Mouse (Mus musculus): ENCODE results near the gene Mob4. TPM values are rescaled to one million over a fixed set of nuclear protein-coding genes. Genes with fewer than 3 reads are reported as not detected.

Gene Mob4
- total RNA-seq, 1 experiment, result 37.0 TPM

DNA sequence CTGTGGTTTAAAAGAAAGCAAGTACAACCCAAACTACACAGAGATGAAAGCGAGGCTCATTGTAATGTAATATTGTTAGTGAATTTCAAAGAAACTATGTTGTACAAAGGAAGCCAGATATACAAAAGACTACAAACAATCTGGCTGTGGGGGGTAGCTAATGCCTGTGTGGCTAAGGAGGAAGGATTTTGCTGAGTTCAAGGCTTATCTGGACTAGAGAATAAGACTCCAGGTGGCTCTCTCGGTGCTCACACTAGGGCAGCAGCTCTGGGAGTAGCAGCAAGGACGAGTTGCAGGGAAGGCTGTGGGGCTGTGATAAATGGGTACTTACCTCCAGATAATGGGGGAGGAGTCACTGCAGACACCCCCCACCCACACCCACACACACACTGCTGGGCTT is 67.7 kb downstream of the Mob4 start:
- H3K27ac ChIP-seq (ENCODE audit: insufficient read depth, low read depth, low read length, poor library complexity, severe bottlenecking), result peak overlapping the region; percentile 82; the same call in 1 of the 2 replicates
- H3K9me3 ChIP-seq (ENCODE audit: control insufficient read depth, insufficient read depth, low read depth, low read length), result no peaks in the 10 kb centered on the region
- peak; percentile 79 for DNase-seq (ENCODE audit: low read depth, low spot score)
- peaks cover 4 to 27% of the 10 kb centered on the region in 2 experiments; a peak in 3 of 4 replicates for H3K4me1 ChIP-seq (ENCODE audit: control insufficient read depth in 2 of 2, insufficient read depth in 2 of 2, low read length in 2 of 2, poor library complexity in 1 of 2)
- no peaks in the 10 kb centered on the region for H3K36me3 ChIP-seq (ENCODE audit: control insufficient read depth, insufficient read depth, low read length, poor library complexity, severe bottlenecking)
- TF ChIP-seq HCFC1 (IDR thresholded peaks at IDR 0.05; ENCODE audit: borderline replicate concordance, insufficient read depth, low read length) (no peak), CHD2 (IDR thresholded peaks at IDR 0.05; ENCODE audit: low read depth, low read length) (no peak), MAFK (IDR thresholded peaks at IDR 0.05; ENCODE audit: insufficient read depth, low read depth, low read length) (0 out of 2 replicates have a peak, but pooled peaks have one; percentile 31)
- in situ Hi-C loops (cut with MboI; ENCODE audit: low sequenced_read_pairs in 2 of 2, unreplicated experiment in 2 of 2), result no loop called here
- no peak overlapping the region for H3K4me3 ChIP-seq (ENCODE audit: insufficient read depth in 1 of 2, low read depth in 1 of 2, low read length in 2 of 2, poor library complexity in 1 of 2, severe bottlenecking in 1 of 2)
- no peak overlapping the region for H3K9ac ChIP-seq (ENCODE audit: insufficient read depth, low read depth, low read length, poor library complexity, severe bottlenecking)

GRCm38 (mm10) chr1:55201850-55202752 is 71.1 kb downstream of the Mob4 start:
- H3K9ac ChIP-seq (ENCODE audit: insufficient read depth, low read depth, low read length, poor library complexity, severe bottlenecking), result no peak overlapping the region
- DNase-seq (ENCODE audit: low read depth, low spot score), result no peak
- H3K4me1 ChIP-seq (ENCODE audit: control insufficient read depth in 2 of 2, insufficient read depth in 2 of 2, low read length in 2 of 2, poor library complexity in 1 of 2), result peaks cover 0 to 25% of the 10 kb centered on the region in 2 experiments; a peak in 2 of 4 replicates
- no peaks in the 10 kb centered on the region for H3K36me3 ChIP-seq (ENCODE audit: control insufficient read depth, insufficient read depth, low read length, poor library complexity, severe bottlenecking)
- H3K27ac ChIP-seq (ENCODE audit: insufficient read depth, low read depth, low read length, poor library complexity, severe bottlenecking), result no peak overlapping the region
- H3K9me3 ChIP-seq (ENCODE audit: control insufficient read depth, insufficient read depth, low read depth, low read length), result no peaks in the 10 kb centered on the region
- TF ChIP-seq ZC3H11A (IDR thresholded peaks at IDR 0.05; ENCODE audit: borderline replicate concordance, low read depth, low read length), result no peak
- TF ChIP-seq CHD2 (IDR thresholded peaks at IDR 0.05; ENCODE audit: low read depth, low read length), result no peak
- TF ChIP-seq ZNF384 (IDR thresholded peaks at IDR 0.05; ENCODE audit: low read depth, low read length), result no peak
- TF ChIP-seq MAFK (IDR thresholded peaks at IDR 0.05; ENCODE audit: insufficient read depth, low read depth, low read length), result no peak
- no peak for TF ChIP-seq HCFC1 (IDR thresholded peaks at IDR 0.05; ENCODE audit: borderline replicate concordance, insufficient read depth, low read length)
- in situ Hi-C loops (cut with MboI; ENCODE audit: low sequenced_read_pairs in 2 of 2, unreplicated experiment in 2 of 2), result no loop called here
- H3K4me3 ChIP-seq (ENCODE audit: insufficient read depth in 1 of 2, low read depth in 1 of 2, low read length in 2 of 2, poor library complexity in 1 of 2, severe bottlenecking in 1 of 2), result no peak overlapping the region

Other genes with a start within 250 kb of the Mob4 start
- 4.5 and 10.2 TPM in 2 replicates for gene Ankrd44, start 204.8 kb upstream of the Mob4 start, total RNA-seq (2012; rRNA removed)
- 139 and 164 TPM in 2 replicates for gene Sf3b1, start 103.8 kb upstream of the Mob4 start, total RNA-seq (2012; rRNA removed)
- 10.8 and 20.4 TPM in 2 replicates for gene Coq10b, start 78.5 kb upstream of the Mob4 start, total RNA-seq (2012; rRNA removed)
- gene Hspe1, start 43.1 kb upstream of the Mob4 start, total RNA-seq (2012; rRNA removed), result 592 and 697 TPM in 2 replicates
- 591 and 762 TPM in 2 replicates for gene Hspd1, start 43.0 kb upstream of the Mob4 start, total RNA-seq (2012; rRNA removed)
- gene Rftn2, start 95.6 kb downstream of the Mob4 start, total RNA-seq (2012; rRNA removed), result 0.40 and 0.48 TPM in 2 replicates
- gene Mars2, start 105.9 kb downstream of the Mob4 start, total RNA-seq (2012; rRNA removed), result 9.9 and 10.3 TPM in 2 replicates
- 2.9 and 3.5 TPM in 2 replicates for gene Boll, start 232.2 kb downstream of the Mob4 start, total RNA-seq (2012; rRNA removed)